Mouse (Mus musculus): ENCODE data around the gene Pkd2l1.
A peak's percentile ranks its signal among the peaks of the same experiment; 100 is the strongest.

DNA sequence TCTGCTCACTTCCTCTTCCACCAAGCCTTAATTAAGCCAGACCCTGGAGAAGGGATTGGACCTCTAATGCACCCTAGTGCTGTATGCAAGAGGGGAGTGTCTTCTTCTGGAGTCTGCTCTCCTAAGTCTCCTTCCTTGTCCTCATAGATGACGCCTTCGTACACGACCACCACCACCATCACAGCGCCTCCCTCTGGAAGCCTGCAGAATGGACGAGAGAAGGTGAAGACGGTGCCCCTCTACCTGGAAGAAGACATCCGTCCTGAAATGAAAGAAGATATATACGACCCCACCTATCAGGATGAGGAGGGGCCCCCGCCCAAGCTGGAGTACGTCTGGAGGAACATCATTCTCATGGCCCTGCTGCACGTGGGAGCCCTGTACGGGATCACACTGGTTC lies 23.0 kb upstream of the Pkd2l1 start:
- TF ChIP-seq CTCF (IDR thresholded peaks at IDR 0.05; ENCODE audit: low read depth, low read length) (peak; percentile 37; the same call in 1 of the 2 replicates), POLR2A (IDR thresholded peaks at IDR 0.05; ENCODE audit: borderline replicate concordance, low read depth, low read length) (no peak)

Data from bone marrow macrophage, adult 2 months (primary cell).